Mouse (Mus musculus): ENCODE data around the gene Mymk. TPM values are rescaled to one million over a fixed set of nuclear protein-coding genes. Genes with fewer than 3 reads are reported as not detected.

Mymk gene
- total RNA-seq, 1 experiment from 2014 or later: not detected

DNA sequence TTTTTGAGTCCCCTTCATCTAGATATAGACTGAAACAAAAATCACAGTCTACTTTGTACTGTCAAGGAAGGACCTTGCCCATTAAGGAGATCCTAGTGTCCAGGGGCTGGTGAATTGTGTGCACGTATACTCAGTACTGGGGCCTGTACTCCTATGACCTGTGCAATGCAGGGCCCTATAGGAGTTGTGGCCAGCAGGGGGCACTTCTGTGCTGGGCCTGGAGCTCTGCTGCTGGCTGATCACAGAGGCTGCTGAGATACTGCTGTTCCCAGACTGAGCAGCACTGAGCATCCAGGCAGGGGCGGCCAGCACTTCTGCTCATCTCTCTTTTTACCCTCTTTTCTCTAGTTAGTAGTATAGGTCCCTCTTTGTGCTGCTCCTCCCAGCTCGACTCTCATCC lies 28.5 kb downstream of the Mymk start:
- ATAC-seq (replicated peaks; ENCODE audit: low read depth, poor library complexity, severe bottlenecking): peak; percentile 78

DNA sequence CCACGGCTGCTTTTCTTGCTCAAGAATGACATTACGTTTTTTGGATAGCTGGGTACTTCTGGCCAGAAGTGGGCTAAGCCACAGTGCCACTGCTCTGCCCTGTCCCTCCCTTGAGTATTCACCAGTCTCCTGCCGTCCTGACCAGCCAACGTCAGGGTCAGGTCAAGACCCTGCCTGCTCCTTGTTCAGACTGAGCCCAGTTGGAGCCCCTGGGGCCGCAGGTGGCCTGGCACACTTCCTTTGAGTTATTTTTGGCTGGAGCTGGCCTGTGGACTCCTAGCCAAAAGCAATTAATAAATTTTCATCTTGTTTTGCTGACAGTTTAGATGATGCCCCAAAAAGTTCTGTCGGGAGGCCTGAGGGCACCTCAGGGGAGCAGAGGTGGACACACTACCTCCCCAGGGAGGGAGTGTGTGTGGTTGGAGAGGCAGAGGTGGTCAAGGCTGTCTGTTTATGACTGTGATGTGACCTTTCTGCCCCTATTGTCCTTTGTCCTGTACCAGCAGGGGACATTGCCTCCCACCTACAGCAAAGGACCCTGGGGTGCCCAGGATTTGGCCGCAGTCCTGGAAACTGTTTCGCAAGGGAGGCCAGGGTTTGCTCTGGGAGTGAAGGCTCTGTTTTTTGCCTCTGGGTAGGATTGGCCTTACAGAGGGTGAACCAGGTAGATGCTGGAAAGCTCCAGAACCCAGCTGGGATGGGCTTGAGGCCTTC lies 29.7 kb downstream of the Mymk start:
- no peak for ATAC-seq (replicated peaks; ENCODE audit: low read depth, poor library complexity, severe bottlenecking)

DNA sequence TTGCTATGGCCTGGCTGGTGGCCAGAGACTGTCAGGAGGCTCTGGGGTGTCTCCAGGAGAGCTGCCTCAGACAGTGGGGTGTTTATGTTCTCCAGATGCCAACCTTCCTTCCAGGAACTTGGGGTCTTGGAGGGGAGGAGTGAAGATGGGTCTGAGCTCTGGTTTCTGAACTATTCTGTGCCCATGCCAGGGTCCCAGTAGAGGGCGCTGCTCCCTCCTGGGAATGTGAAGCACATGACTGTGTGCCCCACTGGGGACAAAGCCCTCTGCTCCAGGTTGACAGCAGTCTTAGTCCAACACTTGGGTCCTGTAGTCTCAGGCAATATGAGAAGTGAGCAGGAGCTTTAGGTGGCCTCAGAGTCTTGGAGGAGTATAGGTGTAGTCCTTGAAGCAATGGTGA lies 32.7 kb downstream of the Mymk start:
- no peak for ATAC-seq (replicated peaks; ENCODE audit: low read depth, poor library complexity, severe bottlenecking)

DNA sequence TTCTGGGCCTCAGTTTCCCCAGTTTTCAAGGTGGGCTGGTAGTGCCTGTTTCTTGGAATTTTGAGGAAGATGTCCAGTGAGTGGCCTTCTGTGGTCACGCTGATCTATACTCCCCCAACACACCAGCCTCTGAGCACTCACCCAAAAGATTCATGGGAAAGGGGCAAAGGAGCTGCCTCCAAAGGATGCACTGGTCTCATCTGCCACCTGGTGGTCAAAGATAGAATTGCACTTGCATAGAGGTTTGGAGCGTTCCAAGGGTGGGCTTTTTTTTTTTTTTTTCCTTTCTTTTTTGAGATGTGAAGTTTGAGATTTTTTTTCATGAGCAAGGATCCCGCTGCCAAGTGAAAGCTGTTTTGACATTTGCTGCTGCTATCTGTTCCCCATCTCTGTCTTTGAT lies 33.4 kb downstream of the Mymk start:
- peak; percentile 66 for ATAC-seq (replicated peaks; ENCODE audit: low read depth, poor library complexity, severe bottlenecking)

DNA sequence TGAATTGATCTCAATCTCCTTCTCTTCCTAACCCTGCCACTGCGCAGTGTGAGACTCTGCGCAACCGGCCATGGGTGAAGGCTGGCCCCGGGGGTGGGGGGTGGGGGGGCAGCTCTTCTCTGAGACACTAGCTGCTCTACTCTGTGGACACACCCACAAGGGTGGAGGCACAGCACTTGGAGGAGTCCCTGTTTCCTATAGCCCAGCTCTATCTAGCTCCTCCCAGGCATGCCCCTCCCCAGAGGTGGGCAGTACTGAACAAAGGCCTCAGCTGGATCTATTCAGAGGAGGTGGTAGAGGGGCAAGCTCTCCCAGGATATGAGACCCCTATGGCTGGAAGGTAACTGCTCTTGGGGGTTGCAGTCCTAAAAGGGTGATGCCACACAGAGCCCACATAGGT lies 35.0 kb downstream of the Mymk start:
- ATAC-seq (replicated peaks; ENCODE audit: low read depth, poor library complexity, severe bottlenecking): no peak

DNA sequence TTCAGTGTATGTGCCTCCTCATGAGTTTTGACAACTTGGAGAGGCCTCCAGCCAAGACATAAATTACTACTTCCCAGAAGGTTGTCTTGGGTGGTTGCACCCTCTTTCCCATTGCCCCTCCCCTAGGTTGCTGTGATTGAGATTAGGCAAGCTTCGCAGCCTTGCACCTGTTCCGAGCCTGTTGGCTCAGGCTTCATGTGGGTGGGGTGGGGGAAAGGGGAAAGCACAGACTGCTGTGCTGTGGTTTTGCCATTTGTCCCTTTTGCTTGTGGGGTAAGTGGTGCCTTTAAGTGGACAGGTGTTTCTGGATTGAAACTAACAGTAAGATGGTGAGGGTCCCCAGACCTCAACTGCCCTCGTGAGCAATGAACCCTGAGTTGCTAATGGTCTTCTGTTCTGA lies 36.0 kb downstream of the Mymk start:
- no peak for ATAC-seq (replicated peaks; ENCODE audit: low read depth, poor library complexity, severe bottlenecking)

DNA sequence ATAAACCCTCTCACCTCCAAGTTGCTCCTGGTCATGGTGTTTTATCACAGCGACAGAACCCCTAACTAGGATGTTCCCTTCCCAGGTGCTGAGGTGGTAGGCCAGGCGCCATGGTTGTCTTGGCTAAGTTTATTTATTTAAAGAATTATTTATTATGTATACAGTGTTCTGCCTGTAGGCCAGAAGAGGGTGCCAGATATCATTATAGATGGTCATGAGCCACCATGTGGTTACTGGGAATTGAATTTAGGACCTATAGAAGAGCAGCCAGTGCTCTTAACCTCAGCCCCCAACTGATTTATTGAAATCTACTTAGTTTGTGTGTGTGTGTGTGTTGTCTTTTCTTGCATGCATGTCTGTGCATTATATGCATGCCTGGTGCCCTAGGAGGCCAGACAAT lies 39.6 kb downstream of the Mymk start:
- no peak for ATAC-seq (replicated peaks; ENCODE audit: low read depth, poor library complexity, severe bottlenecking)

DNA sequence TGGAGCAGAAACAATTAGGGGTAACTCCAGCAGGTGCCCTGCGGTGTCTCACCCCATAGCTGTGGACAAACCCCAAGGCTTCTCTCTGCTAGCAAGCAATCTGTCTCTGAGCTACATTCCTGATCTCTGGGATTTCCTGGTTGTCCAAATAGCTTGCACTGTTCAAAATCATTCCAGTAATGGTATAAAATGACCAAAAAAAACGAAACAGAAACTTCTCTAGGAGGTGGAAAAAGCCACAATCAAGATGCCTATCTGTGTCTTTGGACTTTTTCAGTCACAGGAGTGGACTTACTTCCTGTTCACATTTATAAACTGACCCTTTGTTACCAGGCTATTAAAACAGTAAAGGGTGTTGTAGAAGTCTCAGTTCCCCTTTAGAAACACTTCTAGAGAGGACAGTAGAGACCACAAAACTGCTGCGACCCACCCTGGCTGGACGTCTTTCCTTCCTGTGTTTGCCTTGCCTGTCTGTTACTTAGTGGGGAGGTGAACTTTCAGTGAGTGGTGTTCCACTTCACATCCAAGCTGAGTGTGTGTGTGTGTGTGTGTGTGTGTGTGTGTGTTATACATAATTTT lies 43.5 kb downstream of the Mymk start:
- peak; percentile 48 for ATAC-seq (replicated peaks; ENCODE audit: low read depth, poor library complexity, severe bottlenecking)

DNA sequence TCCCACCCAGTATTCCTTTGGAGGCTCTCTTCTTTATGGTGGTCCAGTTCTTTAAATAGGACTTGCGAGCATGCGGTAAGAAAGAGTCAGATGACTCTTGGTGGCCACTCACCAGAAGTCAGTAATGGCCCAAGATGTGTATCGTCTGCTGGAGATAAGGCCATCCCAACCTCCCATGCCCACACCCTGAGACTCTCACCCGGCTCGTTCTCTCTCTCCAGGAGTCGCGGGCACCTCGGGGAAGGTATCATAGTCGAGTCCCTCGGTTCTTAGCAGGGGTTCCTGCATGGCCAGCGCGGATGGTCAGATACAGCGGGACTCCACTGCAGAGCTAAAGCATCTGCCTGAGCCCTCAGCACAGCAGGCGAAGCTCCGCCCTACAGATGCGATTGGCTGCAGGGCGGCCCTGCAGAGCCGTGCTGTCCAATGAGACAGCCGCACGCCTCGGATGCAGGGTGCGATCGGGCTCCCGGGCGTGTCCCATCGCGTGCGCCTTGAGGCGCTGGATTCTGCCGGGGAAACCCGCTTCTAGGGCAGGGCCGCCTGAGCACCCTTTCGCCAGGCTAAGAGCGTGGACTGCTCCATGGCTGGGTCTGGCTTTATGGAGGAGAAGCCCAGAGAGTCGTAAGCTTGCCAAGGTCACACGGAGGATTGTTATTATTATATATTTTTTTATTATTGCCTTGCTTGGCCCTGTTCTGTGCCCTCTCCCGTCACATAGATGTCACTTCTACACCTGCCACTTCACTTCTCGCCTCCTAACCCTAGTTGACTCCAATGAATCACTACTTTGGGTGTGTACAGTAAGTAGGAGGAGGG lies 44.2 kb downstream of the Mymk start, which contains the start of gene Slc2a6:
TSS of gene Slc2a6 (minus strand) at position 381 of the 819 bp plus-strand sequence.
- ATAC-seq (replicated peaks; ENCODE audit: low read depth, poor library complexity, severe bottlenecking): peak; percentile 86

DNA sequence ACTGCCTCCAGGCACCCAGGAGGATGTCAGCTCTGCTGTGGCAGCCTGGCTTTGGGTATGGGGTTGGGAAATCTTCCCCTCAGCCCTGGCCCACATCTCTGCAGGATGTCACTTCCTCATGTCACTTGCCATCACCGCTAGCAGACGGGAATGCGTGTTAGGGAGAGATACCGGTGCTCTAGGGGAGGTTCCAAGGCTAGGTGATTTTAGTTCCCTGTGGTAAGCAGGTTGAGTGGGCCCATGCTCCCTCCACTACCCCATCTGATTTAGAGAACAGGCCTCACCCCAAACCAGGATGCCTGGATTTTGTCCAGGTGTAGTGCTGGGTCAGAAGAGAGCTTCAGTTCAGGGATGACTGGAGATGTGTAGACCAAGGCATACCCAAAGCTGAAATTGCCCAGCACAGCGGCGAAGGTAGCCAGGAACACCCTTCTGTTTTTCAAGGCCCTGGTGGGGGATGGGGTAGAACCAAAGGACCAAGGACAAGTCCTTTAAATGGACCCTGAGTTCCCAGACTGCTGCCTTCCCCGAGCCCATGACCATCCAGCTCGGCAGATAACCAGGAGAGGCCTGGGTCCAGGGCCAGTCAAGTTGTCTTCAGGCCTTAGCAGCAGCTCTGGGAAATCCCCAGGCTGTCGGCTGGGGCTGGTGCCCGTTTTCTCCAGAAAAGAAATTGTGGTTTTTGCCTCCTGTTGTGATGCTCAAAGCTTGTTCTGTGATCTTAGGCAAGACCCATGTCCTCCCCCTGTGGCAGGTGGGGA lies 44.9 kb downstream of the Mymk start:
- peak; percentile 27 for ATAC-seq (replicated peaks; ENCODE audit: low read depth, poor library complexity, severe bottlenecking)

DNA sequence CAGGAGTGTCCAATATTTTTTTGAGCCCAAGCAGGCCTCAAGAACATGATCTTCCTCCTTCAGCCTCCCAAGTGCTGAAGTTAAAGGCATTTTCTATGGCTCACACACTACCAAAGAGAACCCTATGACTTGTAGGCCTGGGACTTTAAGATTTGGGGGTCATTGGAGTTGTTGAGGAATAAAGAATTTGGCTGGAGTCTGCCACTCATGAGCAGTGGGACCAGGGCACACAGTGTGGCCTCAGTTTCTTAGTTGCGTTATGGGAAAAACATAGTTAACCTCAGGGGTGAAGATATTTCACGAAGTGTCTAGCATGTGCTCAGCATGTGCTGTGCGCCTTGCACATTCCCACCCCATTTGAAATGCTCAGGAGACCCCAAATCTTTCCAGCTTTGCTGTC lies 45.6 kb downstream of the Mymk start:
- ATAC-seq (replicated peaks; ENCODE audit: low read depth, poor library complexity, severe bottlenecking): no peak

DNA sequence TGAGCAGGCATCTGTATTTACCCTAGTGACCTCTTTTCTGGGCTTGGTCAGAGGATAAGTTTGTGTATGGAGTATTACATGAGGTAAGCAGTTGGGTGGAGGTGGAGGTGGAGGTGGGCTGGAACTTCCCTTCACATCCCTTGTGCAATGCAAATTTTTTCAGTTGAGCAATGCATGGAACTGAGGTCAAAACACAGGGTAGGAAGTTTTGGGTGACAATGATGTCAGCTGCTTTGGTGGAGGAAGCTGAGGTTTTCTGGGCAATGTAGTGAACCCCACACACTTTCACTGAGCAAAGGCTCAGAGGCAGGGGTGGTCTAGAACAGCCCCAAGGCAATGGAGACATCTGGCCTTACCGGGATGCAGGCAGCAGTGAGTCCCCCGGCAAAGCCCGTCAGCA lies 46.4 kb downstream of the Mymk start:
- peak; percentile 19 for ATAC-seq (replicated peaks; ENCODE audit: low read depth, poor library complexity, severe bottlenecking)

DNA sequence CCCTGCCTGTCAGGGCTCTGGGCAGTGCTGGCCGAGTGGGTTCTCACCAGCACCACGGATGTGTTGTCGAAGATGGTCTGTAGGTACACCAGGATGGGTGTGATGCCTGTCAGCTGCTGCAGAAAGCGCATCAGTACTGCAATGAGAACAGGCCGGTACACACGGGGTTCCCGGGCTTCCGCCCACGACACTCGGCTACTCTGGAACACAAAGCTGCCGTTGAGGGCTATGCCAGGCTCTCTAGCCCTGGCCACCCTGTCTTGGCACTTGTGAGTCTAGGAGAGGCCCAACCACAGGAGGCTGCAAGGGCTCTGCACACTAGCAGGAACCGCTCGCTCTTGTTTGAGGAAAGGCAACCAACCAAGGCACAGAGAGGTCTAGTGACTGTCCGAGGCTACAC lies 47.8 kb downstream of the Mymk start:
- ATAC-seq (replicated peaks; ENCODE audit: low read depth, poor library complexity, severe bottlenecking): no peak

DNA sequence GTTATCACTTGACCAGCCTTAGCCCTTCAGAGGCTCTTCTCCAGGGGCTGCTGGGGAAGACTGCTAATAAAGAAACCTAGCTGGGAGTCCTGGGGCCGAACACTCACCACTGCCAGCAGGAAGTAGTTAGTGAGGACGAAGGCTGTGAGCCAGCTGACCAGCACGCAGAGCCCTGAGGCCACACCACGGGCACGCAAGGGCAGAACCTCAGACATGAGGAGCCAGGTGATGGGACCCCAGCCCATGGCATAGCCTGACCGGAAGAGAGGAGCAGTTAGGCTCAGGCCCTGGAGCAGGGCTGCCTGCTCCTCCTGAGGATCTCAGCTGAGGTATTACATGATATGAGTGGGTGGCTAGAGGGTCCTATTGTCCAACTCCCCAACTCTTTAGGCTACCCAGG lies 49.4 kb downstream of the Mymk start:
- ATAC-seq (replicated peaks; ENCODE audit: low read depth, poor library complexity, severe bottlenecking): no peak

DNA sequence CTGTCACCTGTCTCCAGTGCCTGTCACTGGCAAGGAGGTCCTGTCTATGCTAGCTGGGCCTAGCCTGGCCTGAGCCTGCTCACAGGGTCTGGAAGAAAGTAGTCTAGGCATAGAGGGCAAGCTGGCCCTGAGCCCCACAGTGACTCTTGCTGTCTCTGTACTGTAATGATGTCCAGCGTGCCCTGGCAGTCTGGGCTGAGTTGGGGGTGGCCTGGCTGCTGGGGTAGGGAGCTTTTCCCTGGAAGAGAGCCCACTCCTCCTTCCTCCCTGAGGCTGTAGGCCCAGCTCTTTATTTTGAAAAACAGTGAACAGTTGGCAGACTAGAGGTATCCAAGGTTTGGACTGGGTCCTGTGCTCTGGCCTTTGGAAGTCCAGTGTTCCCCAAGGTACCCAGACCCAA lies 50.9 kb downstream of the Mymk start:
- ATAC-seq (replicated peaks; ENCODE audit: low read depth, poor library complexity, severe bottlenecking): no peak

DNA sequence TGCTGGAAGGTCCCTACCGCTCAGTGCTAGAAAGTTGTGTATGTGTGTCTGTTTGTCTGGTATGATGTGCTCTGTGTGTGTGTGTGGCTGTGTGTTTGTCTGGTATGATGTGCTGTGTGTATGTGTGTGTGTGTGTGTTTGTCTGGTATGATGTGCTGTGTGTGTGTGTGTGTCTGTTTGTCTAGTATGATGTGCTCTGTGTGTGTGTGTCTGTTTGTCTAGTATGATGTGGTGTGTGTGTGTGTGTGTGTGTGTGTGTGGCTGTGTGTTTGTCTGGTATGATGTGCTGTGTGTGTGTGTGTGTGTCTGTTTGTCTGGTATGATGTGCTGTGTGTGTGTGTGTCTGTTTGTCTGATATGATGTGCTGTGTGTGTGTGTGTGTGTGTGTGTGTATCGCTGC lies 52.4 kb downstream of the Mymk start:
- no peak for ATAC-seq (replicated peaks; ENCODE audit: low read depth, poor library complexity, severe bottlenecking)

DNA sequence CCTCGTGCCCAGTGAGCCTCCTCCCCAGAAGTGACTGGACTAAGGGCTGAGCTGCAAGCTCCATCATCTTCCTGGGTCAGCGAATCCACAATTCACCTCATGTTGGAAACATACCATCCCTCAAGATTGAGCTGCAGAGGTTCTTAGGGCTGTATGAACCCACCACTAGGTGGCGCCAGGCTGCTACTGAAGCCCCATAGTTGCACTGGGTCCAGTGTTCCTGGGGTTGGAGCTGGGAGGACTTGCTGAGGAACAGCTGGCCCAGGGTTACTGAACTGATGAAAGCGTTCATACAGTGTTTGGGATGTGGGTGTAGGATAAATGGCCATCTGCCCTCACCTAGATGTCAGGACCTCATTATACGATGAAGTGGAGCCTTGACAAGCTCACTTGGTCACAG lies 54.2 kb downstream of the Mymk start:
- peak; percentile 76 for ATAC-seq (replicated peaks; ENCODE audit: low read depth, poor library complexity, severe bottlenecking)
